Mouse (Mus musculus) layer of hippocampus, postnatal 25 days (tissue): ENCODE results near the gene Trmt13. TPM values are rescaled to one million over a fixed set of nuclear protein-coding genes. Genes with fewer than 3 reads are reported as not detected.

ENCODE experiments used
- DNase-seq, 2 experiments: peaks; one replicate each; pipeline ENCODE4 v3.0.0; 2022; ENCODE audit warnings: mixed read lengths in 2 of 2, low spot score in 1 of 2; ENCODE audit errors: extremely low spot score in 1 of 2
- total RNA-seq, 2 experiments: library from RNA; stranded (reverse); gene quantifications; 2 replicates each; pipeline ENCODE4 v1.2.3; 2021

Trmt13 gene
- total RNA-seq, 2 experiments from 2014 or later, result 13.8 to 17.8 TPM

DNA sequence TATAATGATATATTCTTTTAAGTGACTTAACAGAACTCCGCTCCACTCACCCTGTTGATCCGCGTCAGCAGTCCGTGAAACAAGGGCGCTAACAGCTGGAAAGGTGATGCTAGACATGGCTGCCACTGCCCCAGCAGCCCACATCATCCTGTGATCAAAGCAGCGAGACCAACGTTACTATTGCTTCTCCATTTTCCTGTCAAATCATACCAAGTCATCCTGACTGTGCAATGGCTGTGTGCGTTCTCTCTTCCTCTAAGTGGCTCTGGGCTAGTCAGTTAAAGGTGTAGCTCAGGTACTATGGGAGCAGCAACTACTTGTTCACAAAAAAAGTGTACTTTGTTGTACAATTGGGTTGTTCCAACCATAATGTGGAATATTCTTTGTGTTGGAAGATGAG is 20.5 kb upstream of the Trmt13 start:
- no peak for DNase-seq

DNA sequence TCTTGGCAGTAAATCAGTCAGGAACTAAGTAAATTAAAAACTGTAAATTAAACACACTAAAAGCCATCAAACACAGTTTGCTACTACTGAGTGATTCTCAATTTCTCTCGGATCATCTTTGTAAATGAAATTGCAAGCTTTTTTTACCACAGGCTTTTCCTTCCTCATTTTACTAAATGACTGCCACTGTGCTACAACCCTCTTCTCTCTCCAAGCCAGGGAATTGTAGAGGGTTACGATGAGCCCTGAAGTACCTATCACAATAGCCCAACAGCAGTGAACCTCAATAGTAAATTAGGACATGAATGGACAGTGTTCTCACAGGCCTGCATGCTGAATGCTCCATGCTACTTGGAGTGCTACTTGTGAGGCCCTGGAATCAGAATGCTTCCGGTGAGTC is 19.7 kb upstream of the Trmt13 start:
- no peak for DNase-seq

DNA sequence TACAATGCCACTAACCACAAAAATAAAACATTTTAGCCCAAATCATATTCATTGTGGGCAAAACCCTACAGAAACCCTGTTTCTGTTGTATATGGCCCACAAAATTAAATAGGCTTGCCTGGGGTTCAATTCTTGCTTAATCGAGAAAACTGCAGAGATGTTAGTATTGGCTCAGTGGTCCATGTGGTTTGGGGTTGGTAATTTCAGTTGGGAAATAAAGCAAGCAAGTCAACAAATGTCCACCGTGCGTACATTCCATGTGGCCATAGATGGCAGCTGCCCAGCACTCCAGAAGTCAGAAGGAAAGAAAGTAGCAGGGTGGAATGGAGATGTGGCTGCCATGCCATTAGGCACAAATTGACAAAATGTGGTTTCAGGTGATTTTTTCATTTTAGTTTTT is 18.6 kb upstream of the Trmt13 start:
- no peak for DNase-seq

DNA sequence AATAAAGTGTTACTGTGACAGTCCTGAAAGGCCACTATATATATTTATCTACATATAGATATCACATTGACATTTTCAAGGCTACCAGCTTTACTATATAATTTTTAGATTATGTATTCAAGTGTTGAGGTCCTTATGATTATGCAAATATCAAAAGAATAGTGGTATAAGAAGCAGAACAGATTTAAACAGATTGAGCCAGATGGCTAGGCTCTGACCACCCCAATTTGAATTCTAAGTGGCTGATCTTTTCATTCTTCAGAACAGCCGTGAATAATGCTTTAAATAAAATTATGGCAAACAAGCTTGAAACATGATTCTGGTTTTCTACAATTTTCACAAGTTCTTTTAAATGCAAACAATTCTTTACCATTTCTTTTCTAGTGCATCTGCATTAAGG is 17.1 kb upstream of the Trmt13 start:
- DNase-seq, result no peak

DNA sequence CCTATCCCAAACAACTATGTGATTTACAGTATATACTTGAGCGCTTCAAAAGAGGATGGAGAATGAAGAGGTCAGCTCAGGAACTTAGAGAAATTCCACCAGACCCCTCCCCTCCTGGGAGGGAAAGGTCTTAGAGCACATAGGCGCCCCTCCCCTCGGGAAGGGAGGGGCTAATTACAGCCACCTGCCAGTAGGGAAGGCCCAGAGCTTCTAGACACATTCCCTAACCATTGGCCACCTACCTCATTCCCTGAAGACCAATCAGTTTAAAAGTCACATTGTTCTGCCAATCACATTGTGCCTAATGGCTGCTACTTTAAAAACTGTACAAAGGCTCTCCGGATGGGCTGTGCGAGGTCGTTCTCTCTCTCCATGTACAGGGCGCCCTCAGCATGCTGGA is 8.3 kb upstream of the Trmt13 start:
- no peak for DNase-seq

DNA sequence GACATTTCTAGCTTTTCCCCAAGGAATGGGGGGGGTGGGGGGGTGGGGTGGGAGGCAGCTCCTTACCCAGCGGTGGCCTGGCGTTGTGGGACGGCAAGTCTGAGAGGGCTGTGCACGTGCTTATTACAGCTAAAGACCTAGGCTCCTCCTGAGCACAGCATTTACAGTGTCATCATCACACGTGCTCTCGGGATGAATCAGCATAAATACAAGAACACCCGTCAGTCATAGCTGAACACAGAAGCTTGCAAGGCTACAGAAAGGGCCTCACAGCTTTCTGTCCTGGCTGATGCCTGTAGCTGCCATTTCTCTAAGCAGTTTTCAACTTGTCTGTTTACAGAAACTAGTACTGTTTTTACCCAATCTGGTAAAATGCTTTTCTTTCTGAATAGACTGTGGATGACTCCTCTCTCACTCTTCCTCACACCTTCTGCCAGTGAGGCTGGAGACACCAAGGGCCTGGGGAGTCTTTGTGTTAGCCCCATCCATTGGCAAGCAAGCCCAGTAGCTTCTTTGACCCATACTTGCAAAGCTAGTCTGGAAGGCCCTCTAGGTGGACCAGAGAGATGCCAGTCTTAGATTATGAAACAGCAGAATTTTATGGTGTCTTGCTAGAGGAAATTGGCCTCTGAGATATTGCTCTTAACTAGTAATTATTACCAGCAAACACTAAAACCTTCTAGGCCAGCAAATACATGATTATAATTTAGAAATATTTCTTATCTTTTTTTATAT is 6.4 kb upstream of the Trmt13 start:
- DNase-seq, result no peak

DNA sequence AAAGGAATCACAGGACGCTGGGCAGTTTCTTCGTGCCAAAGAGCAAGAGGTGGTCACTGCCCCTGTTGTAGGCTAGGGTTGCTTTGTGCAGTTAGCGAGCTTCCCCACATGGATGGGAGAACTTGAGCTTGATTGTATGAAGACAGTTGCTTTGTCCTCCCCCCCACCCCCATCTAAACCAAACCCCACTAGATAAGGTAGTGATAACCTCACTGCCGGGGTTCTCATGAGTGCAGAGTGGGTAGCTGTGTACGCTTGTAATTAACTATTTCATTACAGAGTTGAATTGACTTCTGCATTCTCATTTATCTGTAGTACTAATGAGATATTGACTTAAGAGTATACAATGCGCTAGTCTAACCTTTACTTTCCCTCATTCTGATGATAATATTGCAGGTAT is 4.5 kb upstream of the Trmt13 start:
- DNase-seq, result no peak

DNA sequence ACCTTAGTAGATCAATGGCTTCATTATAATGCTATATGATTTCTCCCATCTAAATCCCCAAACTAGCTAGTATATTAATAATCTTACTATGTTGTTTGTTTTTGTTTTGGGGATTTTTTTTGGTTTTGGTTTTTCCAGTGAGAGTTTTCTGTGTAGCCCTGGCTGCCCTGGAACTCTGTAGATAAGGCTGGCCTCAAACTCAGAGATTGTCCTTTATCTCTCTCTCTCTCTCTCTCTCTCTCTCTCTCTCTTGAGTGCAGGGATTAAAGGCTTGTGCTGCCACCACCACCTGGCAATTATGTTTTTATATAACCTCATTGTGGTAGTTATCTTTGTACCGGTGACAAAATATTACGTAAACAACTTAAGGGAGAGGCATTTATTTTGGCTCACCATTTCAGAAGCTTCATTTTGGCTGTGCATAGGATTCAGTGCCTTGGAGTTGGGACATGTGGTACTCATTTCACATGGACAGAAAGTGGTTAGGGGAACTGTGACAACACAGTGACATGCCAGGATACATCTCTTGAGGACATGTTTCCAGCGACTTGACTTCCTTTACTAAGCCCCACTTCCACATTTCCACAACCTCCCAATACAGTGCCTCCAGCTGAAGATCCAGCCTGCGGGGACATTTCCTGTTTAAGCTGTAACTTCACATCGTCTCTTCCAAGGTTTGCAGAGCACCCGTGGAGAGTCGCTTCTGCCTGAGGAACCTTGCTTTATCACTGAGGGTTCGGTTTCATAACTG is 1.1 kb upstream of the Trmt13 start:
- no peak for DNase-seq

DNA sequence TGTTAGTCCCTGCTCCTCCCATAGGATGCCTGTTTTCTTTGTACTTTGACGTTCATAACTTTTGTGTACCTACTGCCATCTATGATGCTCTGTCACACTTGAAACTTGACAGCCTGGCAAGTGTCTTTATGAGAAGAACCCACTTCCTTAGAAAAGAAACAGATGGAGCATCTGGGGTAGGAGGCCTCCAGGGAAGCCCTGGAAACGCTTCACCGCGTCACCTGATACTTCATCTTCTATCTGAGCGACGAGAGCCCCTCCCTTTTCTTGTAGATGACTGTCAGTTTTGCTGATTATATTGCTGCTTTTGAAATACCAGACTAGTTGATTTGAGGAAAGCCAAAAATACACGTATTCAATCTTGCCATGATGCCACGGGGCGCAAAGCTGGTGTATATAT is 9.8 kb downstream of the Trmt13 start:
- no peak for DNase-seq

DNA sequence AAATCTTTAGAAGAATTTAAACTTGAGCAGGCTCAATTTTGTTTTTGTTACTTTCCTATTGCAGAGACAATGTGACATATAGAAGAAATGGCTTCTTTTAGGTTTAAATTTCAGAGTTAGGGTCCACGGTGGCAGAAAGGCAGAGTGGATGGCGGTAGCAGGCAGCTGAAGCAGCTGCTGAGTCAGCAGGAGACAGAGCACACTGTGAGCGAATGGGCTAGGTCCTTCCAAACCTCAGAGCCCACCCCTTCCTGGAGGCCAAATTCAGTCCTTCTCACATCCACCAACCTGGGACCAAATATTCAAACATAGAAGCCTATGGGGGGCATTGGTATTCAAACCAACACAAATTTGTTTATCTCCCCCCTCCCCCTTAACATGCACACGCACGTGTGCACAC is 12.6 kb downstream of the Trmt13 start:
- no peak for DNase-seq

DNA sequence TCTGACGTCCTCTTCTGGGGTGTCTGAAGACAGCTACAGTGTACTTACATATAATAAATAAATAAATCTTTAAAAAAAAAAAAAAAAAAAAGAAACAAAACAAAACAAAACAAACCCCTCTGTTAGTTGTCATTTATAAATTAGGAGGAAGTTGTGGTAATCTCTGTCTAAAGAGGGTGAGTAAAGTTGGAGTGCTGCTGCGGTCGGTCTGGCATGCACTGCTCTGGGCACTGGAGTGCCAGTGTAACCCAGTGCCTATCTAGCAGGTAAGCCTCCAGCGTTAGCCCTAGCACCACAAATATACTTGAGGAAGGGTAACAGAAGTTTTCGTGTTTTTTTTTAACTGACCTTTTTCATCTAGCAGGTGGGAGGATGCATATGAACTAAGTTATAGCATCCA is 13.4 kb downstream of the Trmt13 start:
- DNase-seq, result no peak

DNA sequence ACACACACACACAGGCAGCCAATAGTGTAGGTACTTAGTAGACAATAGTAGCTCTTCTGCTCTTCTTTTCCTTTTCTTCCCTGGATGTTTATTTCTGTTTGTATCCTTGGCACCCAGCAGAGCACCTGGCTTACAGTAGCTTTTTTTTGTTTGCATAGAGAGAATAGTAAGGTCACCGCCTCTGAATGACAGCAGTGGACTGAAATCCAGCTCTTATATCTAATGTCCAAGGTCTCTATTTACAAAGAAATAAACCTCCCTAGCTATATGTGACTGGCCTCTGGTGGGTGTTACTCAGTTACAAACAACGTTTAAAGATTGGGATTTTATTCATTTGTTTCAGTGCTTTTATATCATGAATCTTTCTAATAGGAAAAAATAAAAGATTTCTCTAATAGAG is 14.7 kb downstream of the Trmt13 start:
- DNase-seq, result no peak

DNA sequence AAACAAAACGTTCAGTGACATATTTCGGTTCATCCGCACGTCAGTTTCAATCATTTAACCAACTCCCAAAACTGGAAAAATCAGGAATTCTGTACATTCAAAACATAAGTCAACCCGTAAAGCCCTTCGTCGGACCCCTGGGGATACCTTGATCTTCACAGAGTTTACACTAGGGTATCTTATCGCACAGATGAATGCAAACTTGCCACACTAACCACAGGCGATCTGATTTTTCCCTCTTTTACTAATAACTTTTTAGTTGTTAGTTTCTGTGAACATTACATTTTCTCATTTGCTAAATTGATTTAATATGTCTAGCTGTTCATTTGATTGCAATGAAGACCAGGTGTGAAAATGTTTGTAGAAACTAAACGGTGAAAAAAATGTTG is 18.8 kb downstream of the Trmt13 start:
- DNase-seq, result no peak

DNA sequence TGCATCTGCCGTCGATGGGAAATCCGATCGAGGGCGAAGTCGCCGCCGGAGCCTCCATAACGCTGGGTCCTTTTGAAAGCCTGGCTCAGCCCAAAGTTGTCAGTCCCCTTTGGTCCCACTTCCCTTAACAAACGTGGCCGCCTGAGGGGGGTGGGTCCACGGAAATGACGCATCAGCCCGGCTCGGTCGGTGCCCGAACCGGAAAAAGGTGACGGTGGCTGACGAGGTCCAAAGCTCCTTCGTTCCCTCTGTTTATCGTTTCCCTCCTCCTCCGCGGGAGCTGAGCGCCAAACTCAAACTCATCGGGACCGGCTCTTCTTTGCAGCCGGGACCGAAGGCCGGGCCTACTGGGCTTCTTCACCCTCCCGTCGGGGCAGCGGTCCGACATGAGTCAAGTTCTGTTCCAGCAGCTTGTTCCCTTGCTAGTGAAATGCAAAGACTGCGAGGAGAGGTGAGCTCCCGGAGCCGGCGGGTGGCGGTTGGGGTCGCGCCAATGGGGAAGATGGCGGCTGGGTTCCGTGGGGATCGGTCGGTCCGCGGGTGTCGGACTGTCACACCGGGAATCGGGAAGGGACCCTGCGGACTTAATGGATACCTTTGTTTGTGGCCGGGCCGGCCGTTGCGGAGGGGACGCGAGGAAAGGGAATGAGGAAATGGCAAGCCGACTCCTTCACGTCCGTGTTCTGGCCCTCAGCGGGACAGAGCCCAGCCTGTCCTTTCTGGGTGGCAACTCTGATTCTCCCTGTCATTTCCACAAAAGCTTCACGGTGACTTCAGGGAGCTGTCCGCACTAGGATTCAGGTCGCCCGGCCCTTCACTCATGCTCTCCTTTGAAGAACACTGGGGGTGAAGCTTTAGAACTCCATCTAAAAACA is 19.4 kb downstream of the Trmt13 start, which contains the start of gene Sass6:
TSS of gene Sass6 (plus strand) at position 255 of the 875 bp plus-strand sequence.
- peak; percentile 94 to 99 for DNase-seq

DNA sequence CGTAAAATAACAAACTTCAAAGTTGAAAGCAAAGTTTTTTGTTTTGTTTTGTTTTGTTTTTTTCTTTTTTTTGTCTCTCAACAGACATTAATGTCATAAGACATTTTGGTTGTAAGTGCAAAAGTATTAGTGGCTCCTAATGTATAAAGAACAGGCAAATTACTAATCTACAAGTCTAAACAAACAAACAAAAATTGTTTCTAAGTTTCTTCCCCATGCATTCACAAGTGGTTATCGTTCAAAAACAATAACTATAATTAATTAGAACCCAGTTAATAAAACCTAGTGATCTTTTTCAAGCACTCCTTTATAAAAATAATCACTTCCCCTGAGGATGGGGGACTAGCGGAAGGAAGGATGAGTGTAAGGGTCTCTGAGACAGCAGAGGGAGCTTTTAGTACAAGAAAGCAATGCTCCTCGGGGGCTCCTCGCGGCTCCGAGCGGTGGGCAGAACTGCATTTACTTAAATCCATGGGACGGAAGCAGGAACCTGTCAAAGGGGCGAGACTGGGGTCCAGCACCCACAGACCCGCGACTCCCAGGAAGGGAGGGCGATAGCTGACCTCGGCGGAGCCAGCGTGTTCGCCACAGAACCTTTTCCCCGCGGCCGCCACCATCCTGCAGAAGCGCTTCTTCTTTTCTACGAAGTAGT is 20.2 kb downstream of the Trmt13 start:
- DNase-seq, result no peak

DNA sequence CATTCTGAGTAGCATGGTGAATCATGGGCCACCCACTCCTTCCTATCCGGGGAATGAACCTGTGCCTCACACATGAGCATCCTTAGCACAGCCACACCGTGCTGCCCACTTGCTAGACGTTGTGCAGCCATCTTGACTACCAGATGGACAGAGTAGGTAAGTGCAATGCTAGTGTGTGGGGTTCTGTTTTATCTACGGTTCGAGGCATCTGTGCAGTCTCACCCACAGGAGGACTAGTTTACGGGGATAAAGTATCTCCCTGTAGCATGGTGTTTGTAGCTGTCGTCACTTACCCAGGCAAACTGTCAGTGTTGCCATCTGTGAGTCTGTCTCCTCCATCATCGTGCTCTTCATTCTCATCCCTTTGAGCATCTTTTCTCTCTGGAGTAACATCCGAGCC is 32.2 kb downstream of the Trmt13 start:
- no peak for DNase-seq

DNA sequence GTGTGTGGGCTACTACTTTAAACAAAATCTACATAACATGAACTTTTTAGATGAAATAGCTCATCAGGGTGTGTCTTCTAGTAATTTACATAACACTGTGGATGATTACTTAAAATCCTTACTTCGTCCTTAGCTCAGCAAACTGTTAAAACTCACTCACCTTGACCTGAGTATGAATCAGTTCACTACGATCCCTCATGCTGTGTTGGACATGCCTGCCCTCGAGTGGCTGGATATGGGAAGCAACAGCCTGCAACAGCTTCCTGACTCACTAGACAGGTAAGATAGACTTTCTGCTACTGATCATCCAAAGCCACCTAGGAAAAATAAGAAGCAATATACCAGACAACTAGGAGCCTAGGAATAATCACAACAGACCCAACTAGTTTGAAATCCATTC is 37.1 kb downstream of the Trmt13 start:
- DNase-seq, result no peak

DNA sequence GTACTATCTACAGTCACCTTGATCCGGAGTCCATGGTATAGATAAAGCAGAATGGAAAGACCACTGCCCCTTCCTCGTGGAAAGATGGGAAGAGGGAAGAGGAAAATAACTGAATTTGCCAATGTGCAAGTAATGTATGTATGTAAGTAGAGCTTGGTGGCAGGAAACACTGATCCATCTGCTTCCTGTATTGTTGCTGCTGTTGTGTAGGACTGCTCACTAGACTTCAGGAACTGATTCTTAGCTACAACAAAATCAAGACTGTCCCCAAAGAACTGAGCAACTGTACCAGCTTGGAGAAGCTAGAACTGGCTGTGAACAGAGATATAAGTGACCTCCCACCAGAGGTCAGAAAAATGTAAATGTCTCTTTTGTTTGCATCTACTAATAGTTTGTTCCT is 43.8 kb downstream of the Trmt13 start:
- no peak for DNase-seq

DNA sequence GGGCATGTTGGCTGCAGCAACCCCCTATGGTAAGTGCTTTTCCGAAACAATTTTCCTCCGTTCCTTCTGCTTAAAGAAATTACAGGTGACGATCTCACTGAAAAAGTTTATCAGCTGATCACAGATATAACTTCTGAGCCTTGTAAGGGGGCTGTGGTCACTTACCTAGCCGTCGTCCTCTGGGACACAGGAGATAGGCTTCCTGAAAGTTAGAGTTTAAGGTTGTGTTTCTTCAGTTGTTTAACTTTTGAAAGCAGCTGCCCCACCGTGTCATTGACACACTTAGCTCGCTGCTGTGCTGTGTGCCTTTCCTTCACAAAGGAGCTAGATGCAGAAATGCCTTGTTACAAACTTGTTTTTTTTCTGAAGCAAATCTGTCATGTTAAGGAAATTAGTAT is 51.3 kb downstream of the Trmt13 start:
- DNase-seq, result no peak

DNA sequence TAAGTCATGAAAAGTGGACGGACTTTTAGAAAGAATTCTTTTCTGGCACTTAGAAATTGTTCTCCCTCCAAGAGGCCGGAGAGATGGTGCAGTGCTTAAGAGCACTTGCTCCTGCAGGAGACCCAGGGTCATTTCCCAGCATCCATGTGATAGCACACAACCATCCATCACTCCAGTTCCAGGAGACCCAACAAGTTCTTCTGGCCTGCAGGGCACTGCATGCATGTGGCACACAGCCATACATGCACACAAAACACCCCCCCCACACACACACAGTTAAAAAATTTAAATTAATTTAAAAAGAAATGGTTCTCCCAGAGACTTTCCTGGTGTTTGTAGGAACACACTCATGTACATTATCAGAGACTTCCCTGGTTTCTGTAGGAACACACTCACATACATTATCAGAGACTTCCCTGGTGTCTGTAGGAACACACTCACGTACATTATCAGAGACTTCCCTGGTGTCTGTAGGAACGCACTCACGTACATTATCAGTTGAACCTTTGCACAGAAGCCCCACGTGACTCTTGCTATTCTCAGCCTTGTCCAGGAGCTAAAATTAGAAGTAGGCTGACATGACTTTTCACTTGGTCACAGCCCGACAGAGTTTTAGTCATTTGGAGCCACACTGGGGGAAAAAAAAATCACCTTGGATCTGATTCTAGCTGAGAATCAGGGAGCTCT is 51.8 kb downstream of the Trmt13 start, which contains the start of gene Lrrc39:
TSS of gene Lrrc39 (plus strand) at position 566 of the 687 bp plus-strand sequence.
- DNase-seq, result no peak
